Mouse (Mus musculus) liver, embryonic 18 days (tissue): ENCODE measurements around the gene Per2. TPM values are rescaled to one million over a fixed set of nuclear protein-coding genes. Genes with fewer than 3 reads are reported as not detected.

Experiments used
- polyA plus RNA-seq: library from polyadenylated mRNA; depleted of rRNA; stranded (reverse); fragments of >200 nt; gene quantifications from 2 replicates; pipeline ENCODE4 v1.2.3, GENCODE M21; 2012; rRNA removed

Per2 gene
- 8.2 and 9.5 TPM in 2 replicates for polyA plus RNA-seq

DNA sequence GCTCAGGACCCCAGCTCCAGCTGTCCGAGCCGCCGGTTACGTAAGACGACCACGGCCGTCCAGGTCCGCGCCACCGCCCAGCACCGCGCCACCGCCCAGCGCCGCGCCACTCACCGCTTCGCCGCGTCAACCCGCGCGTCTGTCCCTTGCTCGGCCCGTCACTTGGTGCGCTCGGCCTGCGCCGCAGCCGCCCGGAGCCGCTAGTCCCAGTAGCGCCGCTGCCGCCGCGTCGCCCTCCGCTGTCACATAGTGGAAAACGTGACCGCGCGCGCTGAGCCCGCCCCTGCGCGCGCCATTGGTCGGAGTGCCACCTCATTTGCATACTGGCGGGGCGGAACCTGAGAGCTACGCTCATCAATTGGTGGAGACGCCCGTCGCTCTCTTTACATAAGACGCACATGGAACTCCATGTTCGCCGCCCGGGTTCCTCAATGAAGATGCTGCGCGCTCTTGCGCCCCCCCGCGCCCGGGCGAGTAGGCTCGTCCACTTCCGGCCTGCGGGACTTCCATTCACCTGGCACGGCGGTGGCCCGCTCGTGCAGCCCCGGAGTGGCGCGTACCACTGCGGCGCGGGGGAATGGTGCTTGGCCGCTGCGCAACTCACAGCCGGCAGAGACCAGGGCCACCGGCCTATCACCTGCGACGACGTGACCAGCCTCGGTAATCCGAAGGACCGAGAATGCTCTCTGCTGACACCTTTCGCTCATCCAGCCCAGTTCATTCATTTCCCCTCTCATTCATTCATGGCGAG is at the start of gene Per2:
Gene Per2, minus strand, starts transcription at position 266 of the 751 bp plus-strand sequence.

DNA sequence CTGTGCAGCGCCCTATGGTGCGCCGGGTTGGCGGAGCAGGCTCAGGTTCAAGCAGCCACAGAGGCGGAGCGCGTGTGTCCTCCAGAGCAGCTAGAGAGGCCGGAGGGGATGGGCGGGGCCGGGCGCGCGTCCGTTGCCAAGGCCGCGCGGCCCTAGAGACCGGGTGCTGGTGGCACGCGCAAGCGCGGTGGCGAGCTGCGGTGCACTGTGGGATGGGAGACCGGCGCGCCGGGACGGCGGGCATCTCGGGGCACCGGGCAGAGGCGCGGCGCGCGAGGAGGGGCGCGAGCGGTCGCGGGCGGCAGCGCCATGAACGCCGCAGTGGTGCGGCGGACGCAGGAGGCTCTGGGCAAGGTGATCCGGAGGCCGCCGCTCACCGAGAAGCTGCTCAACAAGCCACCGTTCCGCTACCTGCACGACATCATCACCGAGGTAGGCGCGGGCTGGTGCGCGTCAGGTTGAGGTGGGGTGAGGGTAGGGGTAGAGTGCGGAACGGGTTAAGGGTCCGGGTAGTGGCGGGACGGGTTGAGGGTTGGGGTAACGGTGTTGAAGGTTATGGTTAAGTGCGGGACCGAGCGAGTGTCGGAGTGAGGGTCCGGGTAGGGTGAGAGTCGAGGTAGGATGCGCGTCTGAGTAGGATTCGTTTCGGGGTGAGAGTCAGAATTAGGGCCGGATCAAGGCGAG is 35.5 kb upstream of the Per2 start, which contains the start of gene Traf3ip1:
Gene Traf3ip1, plus strand, starts transcription at position 191 of the 684 bp plus-strand sequence.

DNA sequence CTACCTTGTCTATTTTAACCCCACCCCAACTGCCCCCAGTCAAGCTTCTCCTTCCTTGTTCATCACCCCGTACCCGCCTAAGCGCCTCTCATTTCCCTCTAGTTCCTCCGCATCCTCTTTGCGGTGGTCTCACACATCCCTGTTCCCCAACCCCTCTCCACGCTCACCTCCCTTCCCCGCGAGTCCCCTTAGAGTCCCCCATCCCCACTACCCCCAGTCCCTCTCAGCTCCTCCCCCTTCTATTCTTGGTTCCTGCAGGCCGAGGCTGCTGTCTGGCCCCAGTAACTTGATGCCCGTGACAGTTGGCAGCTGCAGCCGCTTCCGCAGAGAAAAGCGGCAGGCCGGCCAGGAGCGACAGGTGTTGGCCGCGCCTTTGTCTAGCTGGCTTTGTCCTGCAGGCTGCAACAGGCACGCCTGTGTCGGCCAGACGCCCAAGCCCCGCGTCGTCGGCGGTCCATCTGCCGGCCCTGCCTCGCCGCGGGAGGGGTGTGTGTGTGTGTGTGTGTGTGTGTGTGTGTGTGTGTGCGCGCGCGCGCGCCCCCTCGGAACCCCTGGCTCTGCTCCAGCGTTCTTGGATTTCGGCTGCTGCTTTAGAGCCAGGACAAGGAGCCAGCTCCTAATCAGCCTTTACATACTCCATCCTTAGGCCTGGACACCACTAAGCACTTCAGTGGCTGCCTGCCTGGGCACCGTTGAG is 45.1 kb downstream of the Per2 start, which contains the start of gene Hes6:
Gene Hes6, minus strand, starts transcription at position 141 of the 697 bp plus-strand sequence.

DNA sequence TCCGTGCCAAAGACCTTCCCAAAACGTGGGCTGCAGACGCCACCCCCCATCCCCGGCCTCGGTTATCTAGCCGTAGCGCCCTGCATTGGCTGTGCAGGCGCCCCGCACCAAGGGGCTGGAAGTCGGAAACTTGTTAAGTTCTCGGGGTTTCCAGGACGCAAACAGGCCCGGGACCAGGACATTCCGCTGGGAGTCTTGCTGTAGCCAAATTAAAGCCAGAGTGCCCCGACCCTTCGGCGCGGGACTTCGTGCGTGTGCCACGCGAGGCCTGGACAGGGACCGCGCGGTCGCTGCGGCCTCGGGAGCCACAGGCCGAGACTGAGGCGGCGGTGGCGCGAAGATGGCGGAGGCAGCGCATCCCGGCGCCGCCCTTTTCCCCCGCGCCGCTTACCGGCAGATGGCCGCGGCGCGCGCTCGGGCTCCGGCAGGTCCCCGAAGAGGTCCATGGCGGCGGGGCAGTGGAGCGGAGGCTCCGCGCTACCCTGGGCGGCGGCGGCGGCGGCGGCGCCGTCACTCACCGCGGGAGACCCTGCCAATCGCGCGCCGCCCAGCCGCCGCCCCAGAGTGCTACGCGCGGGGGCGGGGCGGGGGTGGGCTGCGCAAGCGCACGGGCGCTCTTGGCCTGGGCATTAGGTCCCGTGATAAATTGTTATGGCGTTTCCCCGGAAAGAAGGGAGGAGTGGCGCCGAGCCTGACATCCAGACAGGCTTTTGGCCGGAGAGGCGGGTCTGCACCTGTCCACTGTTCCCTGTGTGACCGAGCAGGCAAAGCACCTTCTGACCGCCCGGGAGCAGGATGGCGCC is 60.7 kb downstream of the Per2 start, which contains the start of gene Ilkap:
Gene Ilkap, minus strand, starts transcription at position 556 of the 803 bp plus-strand sequence.

DNA sequence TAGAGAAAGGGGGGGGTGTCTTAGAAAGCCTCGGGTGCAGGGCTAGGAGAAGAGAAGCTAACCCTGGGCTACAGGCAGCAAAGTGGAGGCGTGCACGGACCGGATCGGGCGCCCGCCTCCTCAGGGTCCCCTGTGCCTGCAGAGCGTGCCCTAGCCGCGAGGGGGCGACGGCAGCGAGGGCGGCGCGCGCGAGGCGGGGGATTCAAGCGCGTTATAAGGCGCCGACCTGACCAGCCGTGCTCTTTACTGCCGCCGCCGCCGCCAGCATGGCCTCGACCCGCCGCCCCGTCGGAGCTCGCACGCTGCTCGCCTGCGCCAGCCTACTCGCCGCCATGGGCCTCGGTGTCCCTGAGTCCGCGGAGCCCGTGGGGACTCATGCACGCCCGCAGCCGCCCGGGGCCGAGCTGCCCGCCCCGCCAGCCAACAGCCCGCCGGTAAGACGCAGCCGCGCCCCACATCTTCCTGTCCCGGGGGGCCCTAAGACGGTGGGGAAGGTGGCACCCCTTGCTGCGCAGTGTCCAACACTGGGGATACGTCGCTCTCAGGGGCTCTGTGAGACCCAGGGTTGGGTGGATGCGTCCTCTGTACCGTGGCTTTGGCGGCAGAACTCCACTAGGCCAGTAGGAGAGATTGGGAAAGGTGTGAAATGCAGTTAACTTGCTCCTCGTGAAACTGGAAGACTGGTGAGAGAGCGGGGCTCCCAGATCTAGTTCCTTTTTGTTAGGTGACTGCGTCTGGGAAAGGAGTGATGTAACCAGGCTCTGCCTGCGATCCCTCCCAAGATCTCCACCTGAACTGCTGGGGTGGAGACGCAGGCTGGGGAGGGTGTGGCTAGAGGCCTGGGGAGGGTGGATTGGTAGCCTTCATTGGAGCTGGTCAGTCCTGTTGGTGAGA is 92.7 kb downstream of the Per2 start, which contains the start of gene Erfe:
Gene Erfe, plus strand, starts transcription at position 216 of the 894 bp plus-strand sequence.

Other genes starting within 250 kb of the Per2 start
- 36.0 and 37.3 TPM in 2 replicates for gene Ube2f, start 209.0 kb downstream of the Per2 start, polyA plus RNA-seq
- 31.9 and 32.4 TPM in 2 replicates for gene Scly, start 161.0 kb downstream of the Per2 start, polyA plus RNA-seq
- 0.01 and 0.02 TPM in 2 replicates for gene Espnl, start 137.2 kb downstream of the Per2 start, polyA plus RNA-seq
- 0.01 and 0.02 TPM in 2 replicates for gene Klhl30, start 108.3 kb downstream of the Per2 start, polyA plus RNA-seq
- gene Erfe, start 92.9 kb downstream of the Per2 start, polyA plus RNA-seq: 1.7 and 2.1 TPM in 2 replicates
- 40.4 and 45.2 TPM in 2 replicates for gene Ilkap, start 60.5 kb downstream of the Per2 start, polyA plus RNA-seq
- 31.3 and 38.8 TPM in 2 replicates for gene Hes6, start 45.3 kb downstream of the Per2 start, polyA plus RNA-seq
- gene Traf3ip1, start 35.3 kb upstream of the Per2 start, polyA plus RNA-seq: 3.9 and 4.0 TPM in 2 replicates
- gene Asb1, start 81.2 kb upstream of the Per2 start, polyA plus RNA-seq: 5.5 and 5.8 TPM in 2 replicates